Mouse (Mus musculus) urinary bladder, postnatal 14 days (tissue): Measurements from ENCODE around the gene Adnp.

Experiments used
- DNase-seq: peaks from one replicate; pipeline ENCODE4 v3.0.0; 2021; ENCODE audit warnings: low spot score

The Adnp gene

GRCm38 (mm10) chr2:168206725-168207644 lies at the start of gene Adnp:
Adnp (minus strand) TSS chr2:168207112.
- peak; percentile 97 for DNase-seq

- no peak for DNase-seq
Measured at GRCm38 (mm10) chr2:168256506-168256905, 49.6 kb upstream of the Adnp start.

- DNase-seq = no peak
Measured at GRCm38 (mm10) chr2:168253822-168254221, 46.9 kb upstream of the Adnp start.

- DNase-seq = peak; percentile 39
Measured at GRCm38 (mm10) chr2:168252639-168253292, 45.9 kb upstream of the Adnp start.

- DNase-seq = peak; percentile 86
Measured at GRCm38 (mm10) chr2:168250270-168250669, 43.4 kb upstream of the Adnp start.

GRCm38 (mm10) chr2:168248856-168249245 lies 41.9 kb upstream of the Adnp start:
- DNase-seq = no peak

- DNase-seq = no peak
Measured at GRCm38 (mm10) chr2:168248167-168248855, 41.4 kb upstream of the Adnp start.

GRCm38 (mm10) chr2:168245571-168245970 lies 38.7 kb upstream of the Adnp start:
- no peak for DNase-seq

GRCm38 (mm10) chr2:168243278-168243677 lies 36.4 kb upstream of the Adnp start:
- DNase-seq = no peak

- no peak for DNase-seq
Measured at GRCm38 (mm10) chr2:168242841-168243240, 35.9 kb upstream of the Adnp start.

GRCm38 (mm10) chr2:168238335-168238734 lies 31.4 kb upstream of the Adnp start:
- DNase-seq = no peak

- no peak for DNase-seq
Measured at GRCm38 (mm10) chr2:168233286-168233685, 26.4 kb upstream of the Adnp start.

- DNase-seq = no peak
Measured at GRCm38 (mm10) chr2:168231471-168231829, 24.5 kb upstream of the Adnp start.

GRCm38 (mm10) chr2:168230773-168231470 lies 24.0 kb upstream of the Adnp start:
- DNase-seq = peak; percentile 16

- peak; percentile 85 for DNase-seq
Measured at GRCm38 (mm10) chr2:168230026-168230728, 23.3 kb upstream of the Adnp start, which contains the start of the genes Gm20716, Dpm1 and Mocs3. Gm20716 (minus strand) TSS chr2:168230364. Dpm1 (minus strand) TSS chr2:168230591. Mocs3 (plus strand) TSS chr2:168230622.

- DNase-seq = peak; percentile 38
Measured at GRCm38 (mm10) chr2:168229116-168230025, 22.5 kb upstream of the Adnp start.

GRCm38 (mm10) chr2:168223326-168223725 lies 16.4 kb upstream of the Adnp start:
- no peak for DNase-seq

- DNase-seq = no peak
Measured at GRCm38 (mm10) chr2:168213788-168214397, 7.0 kb upstream of the Adnp start.

GRCm38 (mm10) chr2:168207883-168208282 lies 971 bp upstream of the Adnp start:
- no peak for DNase-seq
